Mouse (Mus musculus): Measurements from ENCODE around the gene Cnot1. TPM values are rescaled to one million over a fixed set of nuclear protein-coding genes. Genes with fewer than 3 reads are reported as not detected.
"Not testable (repeated sequence)": the region's sequence is repeated elsewhere in the genome, so short reads cannot be mapped to it uniquely, and the experiment has no call there.

The Cnot1 gene
- total RNA-seq, 2 experiments from 2014 or later = 156 to 158 TPM

DNA sequence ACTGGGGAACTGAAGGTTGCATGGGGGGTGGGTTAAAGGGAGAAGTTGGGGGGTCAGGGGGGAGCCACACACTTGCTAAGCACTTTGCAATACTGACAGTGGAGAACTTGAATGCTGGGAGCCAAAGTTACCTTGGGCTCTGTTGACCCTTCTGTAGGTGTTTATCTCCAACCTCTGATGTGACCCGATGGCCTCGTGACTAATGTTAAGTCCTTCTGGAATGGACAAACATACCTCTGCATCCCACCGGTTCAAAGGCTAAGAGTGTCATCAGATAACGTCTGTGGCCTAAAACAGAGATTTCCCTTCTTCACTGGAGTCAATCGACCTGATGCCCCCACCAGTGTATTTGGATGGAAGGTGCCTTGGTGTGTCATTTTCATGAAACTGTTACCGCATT lies 14.0 kb upstream of the Cnot1 start:
- no peak for DNase-seq
- intact Hi-C loops (cut with DNase I) = no loop called here

DNA sequence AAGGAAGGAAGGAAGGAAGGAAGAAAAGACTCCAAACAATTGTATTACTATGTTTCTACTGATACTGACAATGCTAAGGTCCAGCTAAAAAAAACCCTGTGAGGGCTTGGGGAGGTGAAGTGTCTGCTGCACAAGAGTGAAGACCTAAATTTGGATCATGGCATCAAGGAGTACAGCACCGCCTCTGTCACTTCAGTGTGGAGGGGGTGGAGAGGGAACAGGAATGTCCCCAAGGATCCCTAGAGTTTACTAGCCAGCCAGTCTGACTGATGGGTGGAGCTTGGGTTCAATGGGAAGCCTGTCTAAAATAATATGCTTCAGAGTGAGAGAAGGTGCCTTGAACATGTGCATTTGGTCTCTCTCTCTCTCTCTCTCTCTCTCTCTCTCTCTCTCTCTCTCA lies 10.9 kb upstream of the Cnot1 start:
- intact Hi-C loops (cut with DNase I) = no loop called here
- DNase-seq = peak in 1 of 2 experiments; percentile 57

DNA sequence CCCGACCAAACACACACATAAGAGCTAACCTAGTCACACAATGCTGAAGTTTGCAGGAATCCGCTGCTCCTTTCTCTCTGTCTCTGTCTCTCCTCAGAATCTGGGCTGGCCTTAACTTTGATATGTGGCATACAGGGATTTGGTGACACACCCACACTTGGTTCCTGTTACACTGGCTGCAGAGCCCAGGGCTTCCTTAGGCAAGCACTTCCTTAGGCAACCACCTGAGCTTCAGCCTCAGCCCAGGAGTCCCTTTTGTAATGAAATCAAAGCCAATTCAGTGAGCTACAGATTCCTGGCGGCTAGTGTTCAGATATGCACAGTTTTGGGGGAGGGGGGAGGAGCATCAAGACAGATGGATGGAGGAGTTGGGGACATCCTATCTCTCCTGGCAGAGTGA lies 10.3 kb upstream of the Cnot1 start:
- intact Hi-C loops (cut with DNase I) = no loop called here
- DNase-seq = no peak

GRCm38 (mm10) chr8:95816044-95816708 lies 8.9 kb upstream of the Cnot1 start:
- DNase-seq = no peak
- intact Hi-C loops (cut with DNase I) = no loop called here

GRCm38 (mm10) chr8:95810184-95810591 lies 2.9 kb upstream of the Cnot1 start:
- peak; percentile 38 to 56 for DNase-seq
- intact Hi-C loops (cut with DNase I) = no loop called here

- intact Hi-C loops (cut with DNase I) = no loop called here
- no peak for DNase-seq
Observed at GRCm38 (mm10) chr8:95809116-95809515, 1.9 kb upstream of the Cnot1 start.

DNA sequence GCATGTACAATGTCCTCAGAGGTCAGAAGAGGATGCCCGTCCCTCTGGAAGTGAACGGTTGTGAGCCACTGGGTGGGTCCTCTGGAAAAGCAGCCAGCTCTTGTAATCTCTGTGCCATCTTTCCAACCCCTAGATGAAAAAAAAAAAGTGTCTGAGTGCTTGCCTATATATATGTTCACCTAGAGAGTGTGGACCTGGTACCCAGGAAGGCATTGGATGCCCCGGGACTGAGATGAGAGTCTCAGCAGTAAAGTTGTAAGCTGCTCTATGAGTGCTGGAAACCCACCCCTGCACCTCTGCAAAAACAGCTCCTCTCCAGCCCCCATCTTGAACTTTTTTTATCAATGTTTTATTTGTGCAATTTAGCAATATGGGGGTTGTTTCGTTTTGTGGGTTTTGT lies 1.4 kb upstream of the Cnot1 start:
- no peak for DNase-seq
- intact Hi-C loops (cut with DNase I) = no loop called here

GRCm38 (mm10) chr8:95807861-95808260 lies 597 bp upstream of the Cnot1 start:
- intact Hi-C loops (cut with DNase I) = no loop called here
- DNase-seq = peak; percentile 95 to 96

DNA sequence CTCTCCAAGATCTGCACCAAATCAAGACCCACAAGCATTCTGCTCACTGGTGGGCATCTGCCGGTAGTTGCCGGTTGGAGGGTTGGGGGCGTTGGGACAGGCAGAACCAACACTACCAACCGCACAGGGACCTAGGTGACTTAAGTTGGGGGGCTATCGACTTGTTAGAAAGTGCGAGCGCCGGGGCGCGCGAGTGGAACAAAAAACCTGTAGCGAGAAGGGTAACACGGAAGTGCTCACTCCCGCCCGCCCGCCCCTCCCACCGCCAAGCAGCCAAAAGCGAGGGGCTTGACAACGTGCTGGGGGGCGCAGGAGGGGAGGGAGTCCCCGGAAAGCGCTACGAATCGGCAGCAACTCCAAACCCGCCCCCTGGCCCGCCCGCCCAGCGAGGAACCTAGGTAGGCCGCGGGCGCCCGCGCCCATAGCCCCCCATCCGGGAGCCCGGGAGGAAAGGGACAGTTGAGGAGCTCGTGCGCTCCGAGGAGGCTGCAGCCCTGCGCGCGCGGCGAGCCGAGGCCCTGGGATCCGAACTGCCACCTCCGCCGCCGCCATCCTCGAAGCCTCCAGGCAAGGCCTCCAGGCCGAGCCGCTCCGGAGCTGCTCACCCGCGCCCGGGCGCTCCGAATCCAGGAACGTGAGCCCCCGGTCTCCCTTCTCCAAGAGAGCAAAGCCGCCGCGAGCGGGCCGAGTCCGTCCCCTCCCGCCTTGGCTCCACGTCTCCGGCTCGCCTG lies 638 bp downstream of the Cnot1 start:
- no peak for DNase-seq
- intact Hi-C loops (cut with DNase I) = no loop called here

DNA sequence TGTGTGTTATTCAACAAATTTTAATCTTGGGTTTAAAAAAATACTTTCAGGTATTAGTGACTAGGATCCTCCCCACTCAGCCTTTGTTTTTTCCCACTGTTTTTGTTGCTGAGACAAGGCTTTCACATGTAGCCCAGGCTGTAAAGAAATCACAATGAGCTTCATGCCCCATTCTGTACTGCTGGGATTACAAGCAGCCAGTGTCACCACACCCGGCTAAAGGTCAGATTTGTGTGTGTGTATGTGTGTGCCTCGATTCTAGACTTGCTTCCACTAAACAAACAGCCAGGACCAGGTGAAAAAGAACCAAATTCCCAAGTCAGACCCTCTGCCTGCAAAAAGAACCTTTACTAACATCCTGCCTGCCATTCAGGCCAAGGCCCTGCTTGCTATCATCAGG lies 1.8 kb downstream of the Cnot1 start:
- intact Hi-C loops (cut with DNase I) = no loop called here
- DNase-seq = no peak

GRCm38 (mm10) chr8:95802231-95802630 lies 5.0 kb downstream of the Cnot1 start:
- DNase-seq = no peak
- intact Hi-C loops (cut with DNase I) = no loop called here

GRCm38 (mm10) chr8:95801476-95802064 lies 5.7 kb downstream of the Cnot1 start:
- intact Hi-C loops (cut with DNase I) = no loop called here
- DNase-seq = no peak

GRCm38 (mm10) chr8:95800353-95800752 lies 6.9 kb downstream of the Cnot1 start:
- intact Hi-C loops (cut with DNase I) = no loop called here
- no peak for DNase-seq

GRCm38 (mm10) chr8:95799891-95800290 lies 7.4 kb downstream of the Cnot1 start:
- DNase-seq = no peak
- intact Hi-C loops (cut with DNase I) = no loop called here

GRCm38 (mm10) chr8:95799117-95799516 lies 8.1 kb downstream of the Cnot1 start:
- intact Hi-C loops (cut with DNase I) = no loop called here
- no peak for DNase-seq

DNA sequence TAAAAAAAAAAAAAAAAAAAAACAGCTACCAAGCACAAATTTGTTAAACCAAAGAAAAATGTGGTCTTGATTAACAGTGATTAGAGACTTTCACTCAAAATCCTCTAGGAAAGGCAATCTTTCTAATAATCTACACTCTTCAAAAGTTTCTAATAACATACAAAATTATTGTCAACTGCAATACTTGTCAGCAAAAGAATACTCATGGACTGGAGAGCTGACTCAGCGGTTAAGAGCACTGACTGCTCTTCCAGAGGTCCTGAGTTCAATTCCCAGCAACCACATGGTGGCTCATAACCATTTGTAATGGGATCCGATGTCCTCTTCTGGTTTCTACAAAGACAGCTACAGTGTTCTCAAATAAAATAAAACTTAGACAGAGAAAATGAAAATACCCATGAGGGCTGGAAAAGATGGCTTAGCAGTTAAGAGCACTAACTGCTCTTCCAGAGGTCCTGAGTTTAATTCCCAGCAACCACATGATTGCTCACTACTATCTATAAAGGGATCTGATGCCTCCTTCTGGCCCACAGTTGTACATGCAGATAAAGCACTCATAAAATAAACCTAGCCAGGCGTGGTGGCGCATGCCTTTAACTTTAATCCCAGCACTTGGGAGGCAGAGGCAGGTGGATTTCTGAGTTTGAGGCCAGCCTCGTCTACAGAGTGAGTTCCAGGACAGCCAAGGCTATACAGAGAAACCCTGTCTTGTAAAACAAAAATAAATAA lies 11.8 kb downstream of the Cnot1 start:
- intact Hi-C loops (cut with DNase I); DNase-seq: not testable (repeated sequence)

DNA sequence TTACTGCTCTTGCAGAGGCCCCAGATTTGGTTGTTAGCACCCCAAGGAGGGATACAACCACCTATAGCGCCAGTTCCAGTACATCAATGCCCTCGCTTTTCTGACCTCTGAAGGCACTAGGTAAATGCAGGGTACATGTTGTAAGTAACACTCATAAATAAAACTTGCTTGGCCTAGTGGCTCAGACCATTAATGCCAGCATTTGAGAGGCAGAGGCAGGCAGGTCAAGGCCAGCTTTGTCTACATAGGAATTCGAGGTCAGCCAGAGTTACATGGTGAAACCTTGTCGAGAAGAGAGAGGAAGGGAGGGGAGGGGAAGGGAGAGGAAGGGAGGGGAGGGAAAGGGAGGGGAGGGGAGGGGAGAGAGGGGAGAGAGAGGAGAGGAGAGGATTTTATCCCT lies 21.7 kb downstream of the Cnot1 start:
- intact Hi-C loops (cut with DNase I) = no loop called here
- no peak for DNase-seq

GRCm38 (mm10) chr8:95782628-95783027 lies 24.6 kb downstream of the Cnot1 start:
- intact Hi-C loops (cut with DNase I) = loop anchor here (5.0 kb wide), 1 partner anchor 50 kb away; no protein-coding TSS in a partner anchor
- no peak for DNase-seq

GRCm38 (mm10) chr8:95781775-95782174 lies 25.5 kb downstream of the Cnot1 start:
- no peak for DNase-seq
- intact Hi-C loops (cut with DNase I) = loop anchor here (5.0 kb wide), 1 partner anchor 51 kb away; no protein-coding TSS in a partner anchor

- intact Hi-C loops (cut with DNase I) = loop anchor here (5.0 kb wide), 1 partner anchor 51 kb away; no protein-coding TSS in a partner anchor
Observed at GRCm38 (mm10) chr8:95781085-95781484, 26.2 kb downstream of the Cnot1 start.

GRCm38 (mm10) chr8:95764133-95764532 lies 43.1 kb downstream of the Cnot1 start:
- DNase-seq = no peak
- intact Hi-C loops (cut with DNase I) = loop anchor here (5.0 kb wide), 1 partner anchor 153 kb away; no protein-coding TSS in a partner anchor

More at GRCm38 (mm10) chr8:95781085-95781484, 26.2 kb downstream of the Cnot1 start:
- no peak for DNase-seq

All from heart, postnatal 10 days (tissue).